Comparison of ENCODE assay signal across 8 mouse cellular contexts in genomic region chr8:83715771-83716170, GRCm38 (mm10). TPM values are rescaled to one million over a fixed set of nuclear protein-coding genes. Genes with fewer than 3 reads are reported as not detected.
DNase-seq lines count a peak whose midpoint lies in the region; ATAC-seq and TF ChIP-seq lines count a peak whose summit lies in the region.

No protein-coding gene starts in this region.

- peaks cover 21% of the 10 kb centered on the region for H3K36me3 ChIP-seq in heart, embryonic 10.5 days
- H3K36me3 ChIP-seq in E14TG2a.4 (ENCODE audit: insufficient read depth, low read length), result peaks cover 40% of the 10 kb centered on the region
- H3K36me3 ChIP-seq in forebrain, embryonic 13.5 days (ENCODE audit: poor library complexity, severe bottlenecking), result peaks cover 18% of the 10 kb centered on the region
- H3K36me3 ChIP-seq in liver, embryonic 16.5 days (ENCODE audit: control insufficient read depth, insufficient read depth), result peaks cover 14% of the 10 kb centered on the region

- no peaks in the 10 kb centered on the region for H3K27me3 ChIP-seq in heart, embryonic 10.5 days (ENCODE audit: insufficient read depth, poor library complexity, severe bottlenecking)
- no peaks in the 10 kb centered on the region for H3K27me3 ChIP-seq in E14TG2a.4 (ENCODE audit: insufficient read depth, low read length)
- H3K27me3 ChIP-seq in forebrain, embryonic 13.5 days, result 0 out of 2 replicates have a peak, but pooled peaks cover 6% of the 10 kb centered on the region
- no peaks in the 10 kb centered on the region for H3K27me3 ChIP-seq in liver, embryonic 16.5 days (ENCODE audit: control insufficient read depth, insufficient read depth, low read depth, low read length)

- intact Hi-C loops in heart, postnatal 36 days (cut with DNase I), result loop anchor here (1.0 kb wide), 1 partner anchor 17 kb away; no protein-coding TSS in a partner anchor
- intact Hi-C loops in left cerebral cortex, postnatal 14 days (cut with DNase I), result loop anchor here (5.0 kb wide), 1 partner anchor 53 kb away; no protein-coding TSS in a partner anchor
- intact Hi-C loops in gastrocnemius, postnatal 14 days (cut with DNase I; ENCODE audit: low total_unique reads), result no loop called here

- no peak for TF ChIP-seq CTCF in E14TG2a.4 (conservative IDR thresholded peaks at IDR 0.05; ENCODE audit: low read length)

- no peak for DNase-seq in heart, embryonic 10.5 days (ENCODE audit: low spot score)
- DNase-seq in heart, postnatal 36 days, result no peak
- no peak for DNase-seq in B cell, adult 2 months
- DNase-seq in left cerebral cortex, postnatal 14 days (ENCODE audit: low spot score in 2 of 2), result no peak
- DNase-seq in gastrocnemius, postnatal 14 days, result no peak

- peaks cover 16% of the 10 kb centered on the region for H3K4me1 ChIP-seq in heart, embryonic 10.5 days
- H3K4me1 ChIP-seq in E14TG2a.4 (replicated peaks; ENCODE audit: low read depth, low read length), result peaks cover 60% of the 10 kb centered on the region
- H3K4me1 ChIP-seq in forebrain, embryonic 13.5 days, result peaks cover 17% of the 10 kb centered on the region
- H3K4me1 ChIP-seq in liver, embryonic 16.5 days (ENCODE audit: control insufficient read depth, low read depth, low read length), result peaks cover 16% of the 10 kb centered on the region

- H3K9me3 ChIP-seq in heart, embryonic 10.5 days, result no peaks in the 10 kb centered on the region
- no peaks in the 10 kb centered on the region for H3K9me3 ChIP-seq in E14TG2a.4 (ENCODE audit: low read length)
- H3K9me3 ChIP-seq in forebrain, embryonic 13.5 days (replicated peaks), result no peaks in the 10 kb centered on the region
- no peaks in the 10 kb centered on the region for H3K9me3 ChIP-seq in liver, embryonic 16.5 days (replicated peaks; ENCODE audit: control insufficient read depth, low read length)

- ATAC-seq in forebrain, embryonic 13.5 days, result no peak
- ATAC-seq in liver, embryonic 16.5 days (ENCODE audit: low read depth), result no peak

- WGBS in heart, embryonic 10.5 days, result under 1% methylated on average over 17 of the region's 17 CpGs
- WGBS in forebrain, embryonic 13.5 days, result 1% methylated on average over 17 of the region's 17 CpGs
- WGBS in liver, embryonic 16.5 days (ENCODE audit: insufficient replicate concordance), result under 1% methylated on average over 17 of the region's 17 CpGs

- H3K4me3 ChIP-seq in heart, embryonic 10.5 days, result peak overlapping the region; percentile 98
- H3K4me3 ChIP-seq in E14TG2a.4 (replicated peaks; ENCODE audit: low read length), result peak overlapping the region; percentile 97
- H3K4me3 ChIP-seq in forebrain, embryonic 13.5 days, result peak overlapping the region; percentile 96
- H3K4me3 ChIP-seq in liver, embryonic 16.5 days (ENCODE audit: low read depth, low read length), result peak overlapping the region; percentile 90

- H3K4me2 ChIP-seq in forebrain, embryonic 13.5 days, result peak overlapping the region; percentile 94
- peak overlapping the region; percentile 74 for H3K4me2 ChIP-seq in liver, embryonic 16.5 days (ENCODE audit: low read depth, low read length)

- peak overlapping the region; percentile 87 for H3K9ac ChIP-seq in forebrain, embryonic 13.5 days
- peak overlapping the region; percentile 89 for H3K9ac ChIP-seq in liver, embryonic 16.5 days (ENCODE audit: low read depth, low read length)

- peak overlapping the region; percentile 99 for H3K27ac ChIP-seq in heart, embryonic 10.5 days
- H3K27ac ChIP-seq in forebrain, embryonic 13.5 days, result peak overlapping the region; percentile 91; the same call in 1 of the 2 replicates
- peak overlapping the region; percentile 94 for H3K27ac ChIP-seq in liver, embryonic 16.5 days (ENCODE audit: low read length)

RNA-seq across cellular contexts. Expression of gene Ddx39, which starts 0.8 kb away (rescaled TPM):
- polyA plus RNA-seq in heart, embryonic 10.5 days (2016; fragmentation: Nextera tagmentation; extraction: Ambion mirVana), result 221 and 253 TPM in 2 replicates
- total RNA-seq in heart, postnatal 36 days (2021), result 10 to 100 TPM; 15.8 to 17.2 TPM
- polyA plus RNA-seq in forebrain, embryonic 13.5 days (2015; fragmentation: Nextera tagmentation; extraction: Ambion mirVana), result 183 and 200 TPM in 2 replicates
- 149 and 167 TPM in 2 replicates for polyA plus RNA-seq in liver, embryonic 16.5 days (2015; fragmentation: Nextera tagmentation; extraction: Ambion mirVana)
- total RNA-seq in left cerebral cortex, postnatal 14 days (2021), result 10 to 100 TPM; 18.4 to 19.7 TPM
- total RNA-seq in gastrocnemius, postnatal 14 days (2021), result 10 to 100 TPM; 11.0 to 14.7 TPM

RNA-seq across cellular contexts. Expression of gene Pkn1, which starts 16.8 kb away (rescaled TPM):
- polyA plus RNA-seq in heart, embryonic 10.5 days (2016; fragmentation: Nextera tagmentation; extraction: Ambion mirVana), result 21.5 and 23.2 TPM in 2 replicates
- total RNA-seq in heart, postnatal 36 days (2021), result 10 to 100 TPM; 53.7 to 62.4 TPM
- 25.6 and 26.7 TPM in 2 replicates for polyA plus RNA-seq in forebrain, embryonic 13.5 days (2015; fragmentation: Nextera tagmentation; extraction: Ambion mirVana)
- polyA plus RNA-seq in liver, embryonic 16.5 days (2015; fragmentation: Nextera tagmentation; extraction: Ambion mirVana), result 9.6 and 9.8 TPM in 2 replicates
- total RNA-seq in left cerebral cortex, postnatal 14 days (2021), result 10 to 100 TPM; 63.8 to 74.1 TPM
- 10 to 100 TPM; 52.5 to 52.6 TPM for total RNA-seq in gastrocnemius, postnatal 14 days (2021)

RNA-seq across cellular contexts. Expression of gene Adgre5, which starts 25.4 kb away (rescaled TPM):
- 11.8 and 17.1 TPM in 2 replicates for polyA plus RNA-seq in heart, embryonic 10.5 days (2016; fragmentation: Nextera tagmentation; extraction: Ambion mirVana)
- total RNA-seq in heart, postnatal 36 days (2021), result 10 to 100 TPM; 39.5 to 52.7 TPM
- polyA plus RNA-seq in forebrain, embryonic 13.5 days (2015; fragmentation: Nextera tagmentation; extraction: Ambion mirVana), result 6.7 and 7.2 TPM in 2 replicates
- 16.2 and 18.3 TPM in 2 replicates for polyA plus RNA-seq in liver, embryonic 16.5 days (2015; fragmentation: Nextera tagmentation; extraction: Ambion mirVana)
- total RNA-seq in left cerebral cortex, postnatal 14 days (2021), result 10 to 100 TPM; 11.2 to 11.8 TPM
- total RNA-seq in gastrocnemius, postnatal 14 days (2021), result 10 to 100 TPM; 31.6 to 40.0 TPM

RNA-seq across cellular contexts. Expression of gene Ptger1, which starts 49.3 kb away (rescaled TPM):
- polyA plus RNA-seq in heart, embryonic 10.5 days (2016; fragmentation: Nextera tagmentation; extraction: Ambion mirVana), result 0.36 and 0.46 TPM in 2 replicates
- under 1 TPM; 0.27 to 0.75 TPM for total RNA-seq in heart, postnatal 36 days (2021)
- polyA plus RNA-seq in forebrain, embryonic 13.5 days (2015; fragmentation: Nextera tagmentation; extraction: Ambion mirVana), result 0.67 and 0.78 TPM in 2 replicates
- polyA plus RNA-seq in liver, embryonic 16.5 days (2015; fragmentation: Nextera tagmentation; extraction: Ambion mirVana), result 0.12 and 0.53 TPM in 2 replicates
- total RNA-seq in left cerebral cortex, postnatal 14 days (2021), result 1 to 10 TPM; 1.4 to 1.5 TPM
- under 1 TPM; 0.13 to 0.49 TPM for total RNA-seq in gastrocnemius, postnatal 14 days (2021)
